Mouse (Mus musculus): ENCODE measurements around the gene Thyn1.

The Thyn1 gene

DNA sequence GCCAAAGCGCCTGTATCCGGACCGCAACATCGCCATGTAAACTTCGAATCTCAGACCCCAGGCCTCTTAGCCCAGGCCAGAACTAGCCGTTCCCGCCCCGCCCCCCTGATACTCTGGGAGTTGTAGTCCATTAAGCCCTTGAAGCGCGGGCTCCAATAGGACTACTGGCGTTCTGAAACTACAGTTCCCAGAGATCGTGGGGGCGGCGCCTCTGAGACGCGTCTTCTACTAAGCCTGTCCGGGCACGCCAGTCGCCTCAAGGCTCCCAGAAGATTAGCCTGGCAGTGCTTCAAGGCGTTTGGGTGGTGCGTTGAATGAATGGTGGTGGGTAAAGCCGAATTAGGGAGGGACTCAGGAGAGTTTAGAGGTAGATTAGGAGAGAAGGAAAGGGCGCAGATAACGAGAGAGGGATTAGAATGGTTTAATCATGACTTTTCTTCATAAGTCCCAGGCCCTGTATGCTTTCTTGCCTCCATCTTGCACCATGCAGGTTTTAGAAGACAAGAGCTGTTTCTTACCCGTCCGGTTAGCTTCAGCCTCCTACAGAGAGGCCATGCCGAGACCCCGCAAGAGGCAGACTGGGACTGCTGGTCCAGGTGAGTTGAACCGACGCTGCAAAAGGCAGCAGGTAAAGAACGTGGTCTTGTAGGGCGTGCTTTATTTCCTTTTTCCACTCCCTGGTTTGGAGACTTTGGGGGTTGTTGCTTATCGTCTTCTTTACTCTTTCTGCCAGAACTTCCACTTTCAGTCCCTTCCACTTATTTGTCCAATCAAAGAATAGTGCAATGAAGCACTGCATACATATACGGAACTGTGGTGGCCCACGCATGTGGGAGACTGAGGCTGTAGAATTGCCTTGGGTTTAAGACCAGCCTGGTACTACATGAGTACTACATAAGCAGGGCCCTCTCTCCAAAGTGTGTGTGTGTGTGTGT lies at the start of gene Thyn1, which contains the start of gene Acad8:
TSS of gene Thyn1 (plus strand) at position 250 of the 935 bp plus-strand sequence.
TSS of gene Acad8 (minus strand) at position 106 of the 935 bp plus-strand sequence.
- DNase-seq (ENCODE audit: low spot score), result peak; percentile 98

DNA sequence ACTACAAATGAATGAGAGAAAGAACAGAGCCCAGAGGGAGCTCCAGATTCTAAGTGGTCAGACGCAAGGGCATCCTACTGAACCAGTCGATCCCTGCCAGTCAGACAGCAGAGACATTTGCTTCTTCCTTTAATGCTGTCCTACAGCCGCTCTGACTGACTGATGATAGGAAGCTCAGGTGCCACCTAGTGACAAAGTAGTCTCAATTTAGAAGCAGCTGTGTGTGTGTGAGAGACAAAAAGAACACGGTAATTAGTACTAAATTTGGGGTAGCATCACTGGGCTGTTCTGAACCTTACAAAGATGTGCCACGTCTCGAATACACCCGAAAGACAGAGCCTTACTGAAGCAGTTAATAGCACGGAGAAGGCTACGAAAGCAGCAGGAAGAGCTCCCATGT lies 21.8 kb upstream of the Thyn1 start:
- DNase-seq (ENCODE audit: low spot score), result no peak

DNA sequence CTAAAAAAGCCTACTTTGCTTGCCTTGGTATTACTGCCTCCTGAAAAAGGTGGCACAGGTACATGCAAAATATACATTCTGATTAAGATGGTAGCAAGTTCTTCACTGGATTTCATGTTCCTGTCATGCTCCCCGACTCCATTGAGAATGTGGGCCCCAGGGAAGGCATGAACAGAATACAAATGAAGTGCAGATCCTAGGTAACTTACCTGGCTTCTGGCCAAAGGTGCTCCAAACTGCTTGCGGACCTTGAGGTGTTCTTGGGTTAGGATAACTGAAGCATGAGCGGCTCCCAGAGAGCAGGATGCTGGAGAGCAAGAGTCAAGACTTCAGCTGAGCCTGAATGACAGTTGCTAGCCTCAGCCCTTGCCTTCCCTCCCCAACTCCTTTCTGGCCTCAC lies 20.7 kb upstream of the Thyn1 start:
- no peak for DNase-seq (ENCODE audit: low spot score)

DNA sequence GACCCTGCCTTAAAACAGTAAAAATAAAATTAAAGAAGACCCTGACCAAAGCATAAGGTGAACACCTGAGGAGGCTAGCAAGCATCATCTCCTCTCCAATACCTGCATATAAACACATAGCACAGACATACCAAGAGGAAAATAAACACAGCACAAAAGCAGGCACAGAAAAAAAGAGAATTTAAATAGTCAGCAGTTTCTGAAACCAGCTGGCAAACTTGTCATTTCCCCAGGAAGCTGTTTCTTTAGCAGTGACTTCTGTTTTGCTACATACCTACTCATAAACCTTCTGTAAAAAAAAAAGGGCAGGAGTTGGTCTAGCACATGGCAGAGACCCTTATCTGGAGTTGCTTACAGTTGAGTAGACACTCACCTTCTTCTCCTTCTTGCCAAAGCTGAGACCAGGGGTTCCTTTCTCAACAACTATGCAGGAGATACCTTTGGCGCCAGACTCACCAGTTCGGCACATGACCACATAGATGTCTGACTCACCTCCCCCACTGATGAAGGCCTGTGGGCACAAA lies 14.4 kb upstream of the Thyn1 start:
- no peak for DNase-seq (ENCODE audit: low spot score)

- no peak for DNase-seq (ENCODE audit: low spot score)
These were observed 13.7 kb upstream of the Thyn1 start for GRCm38 (mm10) chr9:26985668-26986277.

DNA sequence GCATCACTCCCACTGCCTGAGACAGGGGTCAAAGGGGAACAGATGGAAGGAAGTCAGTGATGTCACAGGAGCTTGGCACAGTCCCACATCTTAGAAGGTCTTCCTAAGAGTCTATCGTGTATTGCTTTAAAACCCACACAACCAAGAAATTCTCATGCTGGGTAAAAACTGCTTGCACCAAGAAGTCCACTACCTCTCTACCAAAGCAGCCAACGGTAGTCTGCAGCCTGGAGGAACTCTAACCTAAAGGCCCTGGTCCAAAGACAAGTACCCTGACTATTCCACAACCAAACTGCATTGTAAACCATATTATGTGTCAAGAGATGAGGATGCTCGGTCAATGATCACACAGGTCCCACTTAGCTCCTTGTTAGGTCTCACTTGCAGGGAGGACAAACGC lies 9.3 kb upstream of the Thyn1 start:
- no peak for DNase-seq (ENCODE audit: low spot score)

GRCm38 (mm10) chr9:26993118-26993517 lies 6.4 kb upstream of the Thyn1 start:
- DNase-seq (ENCODE audit: low spot score), result no peak

GRCm38 (mm10) chr9:26993900-26994299 lies 5.6 kb upstream of the Thyn1 start:
- DNase-seq (ENCODE audit: low spot score), result no peak

DNA sequence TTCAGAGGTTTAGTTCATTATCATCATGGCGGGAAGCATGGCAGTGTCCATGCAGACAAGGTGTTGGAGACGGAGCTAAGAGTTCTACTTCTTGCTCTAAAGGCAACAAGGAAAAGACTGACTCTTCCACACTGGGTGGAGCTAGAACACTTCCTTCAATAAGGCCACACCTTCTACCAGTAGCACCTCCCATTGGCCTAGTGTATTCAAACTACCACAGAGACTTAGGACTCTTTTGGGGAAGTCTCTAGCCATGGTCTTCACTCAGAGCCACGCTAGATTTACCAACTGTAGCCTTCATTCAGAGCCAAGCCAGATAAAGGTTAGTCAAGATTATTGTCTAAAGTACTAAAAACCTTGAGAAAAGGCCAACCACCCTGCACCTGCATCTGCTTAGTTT lies 2.4 kb upstream of the Thyn1 start:
- no peak for DNase-seq (ENCODE audit: low spot score)

DNA sequence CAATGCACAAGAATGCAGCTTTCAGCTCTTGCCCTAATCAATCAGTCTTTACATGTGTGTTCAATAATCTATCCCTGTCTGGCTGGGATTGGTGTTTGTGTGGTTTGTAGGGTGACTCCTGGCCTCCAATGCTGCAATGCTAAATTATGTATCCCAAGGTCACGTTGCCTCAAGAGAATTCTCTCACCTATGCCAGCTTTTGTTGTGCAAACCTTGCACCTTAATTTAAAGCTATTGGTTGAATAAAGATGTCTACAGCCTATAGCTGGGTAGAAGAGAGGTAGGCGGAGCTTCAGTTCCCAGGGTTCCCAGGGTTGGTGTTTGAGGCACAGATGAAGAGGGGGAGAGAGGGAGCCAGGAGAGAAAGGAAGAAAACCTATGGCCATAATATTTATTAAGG lies 2.0 kb upstream of the Thyn1 start:
- DNase-seq (ENCODE audit: low spot score), result no peak

- no peak for DNase-seq (ENCODE audit: low spot score)
These were observed 645 bp upstream of the Thyn1 start for GRCm38 (mm10) chr9:26998669-26999460.

- no peak for DNase-seq (ENCODE audit: low spot score)
These were observed 5.7 kb downstream of the Thyn1 start for GRCm38 (mm10) chr9:27005231-27005630.

- DNase-seq (ENCODE audit: low spot score), result no peak
These were observed 6.4 kb downstream of the Thyn1 start for GRCm38 (mm10) chr9:27005933-27006332.

- DNase-seq (ENCODE audit: low spot score), result no peak
These were observed 7.4 kb downstream of the Thyn1 start for GRCm38 (mm10) chr9:27006866-27007265.

DNA sequence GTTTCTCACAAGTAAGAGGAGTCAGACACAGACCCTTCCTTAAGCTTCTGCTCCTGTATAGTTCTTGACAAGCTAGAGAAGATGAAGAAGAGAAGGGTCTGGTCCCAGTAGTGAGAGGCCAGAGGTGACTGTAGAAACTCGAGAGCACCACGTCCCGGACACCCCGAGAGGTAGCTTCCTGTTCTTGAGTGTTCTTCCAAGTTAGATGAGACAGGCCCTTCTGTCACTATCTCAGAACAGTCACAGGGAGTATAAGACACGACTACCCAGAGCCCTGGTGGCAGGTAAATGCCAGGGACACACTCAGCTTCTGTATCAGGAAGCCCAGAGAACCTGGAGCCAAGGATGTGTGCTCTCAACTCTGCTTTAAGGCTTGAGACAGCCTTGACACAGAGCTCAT lies 9.7 kb downstream of the Thyn1 start:
- no peak for DNase-seq (ENCODE audit: low spot score)

- no peak for DNase-seq (ENCODE audit: low spot score)
These were observed 12.1 kb downstream of the Thyn1 start for GRCm38 (mm10) chr9:27011572-27011971.

DNA sequence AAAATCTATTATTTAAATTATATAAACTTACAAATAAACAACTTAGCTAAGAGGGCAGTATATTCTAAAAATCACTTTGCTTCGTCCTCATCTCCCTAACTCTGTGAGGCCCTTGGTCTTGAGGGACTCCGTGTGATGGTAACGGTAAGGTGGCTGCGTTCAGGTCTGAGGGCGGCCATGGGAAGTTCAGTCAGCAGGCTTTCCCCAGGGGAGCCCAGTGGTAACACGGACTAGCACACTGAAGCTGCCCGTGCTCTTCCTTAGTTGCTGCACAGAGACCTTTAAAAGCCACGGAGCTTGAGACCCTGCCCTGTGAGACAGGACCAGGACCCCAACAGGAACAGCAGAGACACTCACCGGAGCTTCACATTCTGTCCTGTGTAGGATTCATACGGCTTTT lies 19.5 kb downstream of the Thyn1 start:
- no peak for DNase-seq (ENCODE audit: low spot score)

GRCm38 (mm10) chr9:27023681-27024080 lies 24.2 kb downstream of the Thyn1 start:
- no peak for DNase-seq (ENCODE audit: low spot score)

DNA sequence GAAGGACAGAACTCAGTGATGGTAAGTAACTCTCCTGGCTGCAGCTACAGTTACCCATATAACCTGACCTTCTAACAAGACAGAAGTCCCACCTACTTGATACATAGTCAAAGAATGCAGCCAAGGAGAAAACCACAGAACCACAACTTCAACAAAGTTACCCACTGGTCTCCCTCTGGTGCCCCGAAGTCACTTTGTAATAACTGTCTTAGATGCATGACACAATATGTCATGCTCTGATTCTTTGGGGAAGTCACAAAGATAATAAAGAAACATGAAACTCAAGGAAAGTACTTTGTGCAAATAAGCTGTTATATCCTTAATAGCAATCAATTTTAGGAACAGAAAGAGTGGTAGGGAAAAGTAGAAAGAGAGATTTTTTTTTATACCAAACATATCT lies 27.2 kb downstream of the Thyn1 start:
- no peak for DNase-seq (ENCODE audit: low spot score)

GRCm38 (mm10) chr9:27029022-27029827 lies 29.7 kb downstream of the Thyn1 start:
- peak; percentile 69 for DNase-seq (ENCODE audit: low spot score)

All from testis, postnatal 10 days (tissue).